Mouse (Mus musculus) left cerebral cortex, postnatal 25 days (tissue): ENCODE data around the gene Btg3. TPM values are rescaled to one million over a fixed set of nuclear protein-coding genes. Genes with fewer than 3 reads are reported as not detected.
"Not testable (repeated sequence)": the region's sequence is repeated elsewhere in the genome, so short reads cannot be mapped to it uniquely, and the experiment has no call there.

Experiments used
- DNase-seq, 2 experiments: peaks; one replicate each; pipeline ENCODE4 v3.0.0; 2022; ENCODE audit warnings: low spot score in 2 of 2, mixed read lengths in 1 of 2
- intact Hi-C: fragments of 180-260 bp; cut with DNase I; formaldehyde crosslinking; loops from one replicate; pipeline ENCODE4 v1.15.1; 2025
- total RNA-seq, 2 experiments: library from RNA; stranded (reverse); gene quantifications; 2 replicates each; pipeline ENCODE4 v1.2.3; 2021

Btg3 gene
- total RNA-seq, result 10 to 100 TPM; 13.3 to 16.3 TPM

- DNase-seq, result peak; percentile 68 to 80
- intact Hi-C loops, result loop anchor here (2.0 kb wide), 1 partner anchor 50 kb away; no protein-coding TSS in a partner anchor
Measured at GRCm38 (mm10) chr16:78376745-78377570, at the start of gene Btg3. Gene Btg3 (minus strand): TSS chr16:78377192.

- peak in 1 of 2 experiments; percentile 21 for DNase-seq
- intact Hi-C loops, result no loop called here
Measured at GRCm38 (mm10) chr16:78417733-78418132, 40.7 kb upstream of the Btg3 start.

DNA sequence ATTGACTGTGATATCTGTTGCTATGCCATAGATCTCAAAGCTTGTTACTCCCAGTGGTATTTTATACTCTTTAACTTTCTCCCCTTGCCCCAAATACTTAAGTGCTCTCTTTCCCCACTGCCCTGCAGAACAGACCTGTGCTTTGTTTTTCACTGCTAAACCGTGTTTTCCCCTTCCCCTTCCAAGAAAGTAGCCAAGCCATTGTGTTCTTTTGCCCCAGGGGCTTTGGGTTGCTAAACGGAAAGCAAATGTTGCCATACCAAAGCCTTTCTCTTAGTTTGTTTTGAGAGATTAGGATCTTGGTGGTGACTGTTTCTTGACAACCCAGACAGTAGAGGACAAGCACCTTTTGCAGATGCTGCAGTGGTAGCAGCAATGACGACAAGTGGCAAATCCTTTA is 39.5 kb upstream of the Btg3 start:
- intact Hi-C loops, result no loop called here
- DNase-seq, result no peak

- intact Hi-C loops, result no loop called here
Measured at GRCm38 (mm10) chr16:78409991-78410390, 33.0 kb upstream of the Btg3 start.

DNA sequence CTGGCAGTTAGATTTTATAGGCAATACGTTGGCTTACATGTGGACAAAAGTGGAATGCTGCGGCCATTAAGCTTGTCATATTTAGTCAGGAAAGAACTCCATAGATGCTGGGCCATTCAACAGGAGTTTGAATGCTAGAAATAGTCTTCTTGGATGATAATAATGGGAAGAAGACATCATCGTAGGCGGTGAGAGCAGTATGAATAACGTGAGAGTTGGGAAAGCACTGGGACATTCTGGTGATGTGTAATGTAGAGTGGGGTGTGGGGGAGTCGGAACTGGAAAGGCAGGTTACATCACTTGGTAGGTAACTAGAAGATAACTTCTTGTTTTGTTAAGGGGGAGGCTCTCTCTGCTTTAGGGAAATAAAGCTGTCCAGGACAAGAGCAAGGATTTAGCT is 30.9 kb upstream of the Btg3 start:
- intact Hi-C loops, result no loop called here
- DNase-seq, result peak in 1 of 2 experiments; percentile 12

More at GRCm38 (mm10) chr16:78409991-78410390, 33.0 kb upstream of the Btg3 start:
- no peak for DNase-seq

DNA sequence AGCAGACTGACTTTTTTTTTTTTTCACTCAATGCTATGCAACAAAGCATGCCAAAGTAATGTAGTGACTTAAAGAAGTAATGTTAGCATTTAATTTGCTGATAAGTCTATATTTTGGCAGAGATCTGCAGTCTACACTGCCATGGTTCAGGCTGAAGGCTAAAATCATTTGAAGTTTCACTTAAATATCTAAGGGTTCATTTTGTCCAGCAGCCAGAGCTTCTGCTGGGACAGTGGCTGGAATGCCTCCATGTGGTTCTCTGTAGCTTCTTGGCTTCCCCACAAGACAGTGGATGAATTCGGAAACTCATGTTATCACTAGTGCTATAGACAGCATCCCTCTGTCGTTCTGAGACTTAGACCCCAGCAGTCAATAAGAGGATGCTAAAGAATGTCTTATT is 29.7 kb upstream of the Btg3 start:
- intact Hi-C loops, result no loop called here

DNA sequence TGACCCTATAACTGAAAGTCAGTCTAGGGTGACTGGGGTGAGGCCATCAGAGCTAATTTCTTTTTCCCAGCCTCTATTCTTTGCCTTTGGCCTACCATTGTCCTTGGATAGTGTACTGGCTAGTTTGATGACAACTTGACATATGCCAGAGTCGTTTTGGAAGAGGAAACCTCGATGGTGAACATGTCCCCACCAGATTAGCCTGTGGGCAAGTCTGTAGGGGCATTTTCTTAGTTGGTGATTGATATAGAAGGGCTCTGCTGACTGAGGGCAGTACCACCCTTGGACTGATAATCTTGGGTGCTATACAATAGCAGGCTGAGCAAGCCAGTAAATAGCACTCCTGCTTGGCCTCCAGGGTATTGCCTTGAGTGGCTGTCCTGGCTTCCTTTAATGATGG is 25.3 kb upstream of the Btg3 start:
- DNase-seq, result no peak
- intact Hi-C loops, result no loop called here

More for the DNA sequence above, 29.7 kb upstream of the Btg3 start:
- DNase-seq, result no peak

GRCm38 (mm10) chr16:78399423-78399822 is 22.4 kb upstream of the Btg3 start:
- no peak for DNase-seq
- intact Hi-C loops, result no loop called here

GRCm38 (mm10) chr16:78398734-78399133 is 21.7 kb upstream of the Btg3 start:
- DNase-seq, result no peak

DNA sequence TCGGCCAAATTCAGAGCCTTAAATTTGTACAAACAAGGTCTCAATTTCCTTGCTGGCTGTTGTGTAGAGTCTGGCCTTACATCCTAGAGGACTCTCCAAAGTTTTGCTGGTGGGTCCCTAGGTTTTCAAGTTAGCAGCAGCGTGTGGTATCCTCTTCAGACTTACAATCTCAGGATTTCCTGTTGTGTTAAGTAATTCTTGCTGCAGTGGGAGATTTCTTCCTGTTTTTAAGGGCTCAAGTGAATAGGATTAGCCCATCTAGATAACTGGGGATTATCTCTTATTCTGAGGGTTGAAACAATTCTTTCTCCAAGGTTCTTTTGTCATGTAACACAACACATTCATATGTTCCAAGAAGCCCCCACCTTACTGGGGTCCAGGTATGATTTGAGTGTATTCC is 14.4 kb upstream of the Btg3 start:
- DNase-seq, result no peak
- intact Hi-C loops, result no loop called here

More at GRCm38 (mm10) chr16:78398734-78399133, 21.7 kb upstream of the Btg3 start:
- intact Hi-C loops, result no loop called here

- no peak for DNase-seq
- intact Hi-C loops, result no loop called here
Measured at GRCm38 (mm10) chr16:78389986-78390385, 13.0 kb upstream of the Btg3 start.

- no peak for DNase-seq
Measured at GRCm38 (mm10) chr16:78389122-78389521, 12.1 kb upstream of the Btg3 start.

GRCm38 (mm10) chr16:78378493-78378892 is 1.5 kb upstream of the Btg3 start:
- intact Hi-C loops, result no loop called here
- DNase-seq, result no peak

More at GRCm38 (mm10) chr16:78389122-78389521, 12.1 kb upstream of the Btg3 start:
- intact Hi-C loops, result no loop called here

GRCm38 (mm10) chr16:78375821-78376691 is 936 bp downstream of the Btg3 start:
- intact Hi-C loops, result loop anchor here (2.0 kb wide), 1 partner anchor 51 kb away; no protein-coding TSS in a partner anchor
- DNase-seq, result peak; percentile 29 to 31

DNA sequence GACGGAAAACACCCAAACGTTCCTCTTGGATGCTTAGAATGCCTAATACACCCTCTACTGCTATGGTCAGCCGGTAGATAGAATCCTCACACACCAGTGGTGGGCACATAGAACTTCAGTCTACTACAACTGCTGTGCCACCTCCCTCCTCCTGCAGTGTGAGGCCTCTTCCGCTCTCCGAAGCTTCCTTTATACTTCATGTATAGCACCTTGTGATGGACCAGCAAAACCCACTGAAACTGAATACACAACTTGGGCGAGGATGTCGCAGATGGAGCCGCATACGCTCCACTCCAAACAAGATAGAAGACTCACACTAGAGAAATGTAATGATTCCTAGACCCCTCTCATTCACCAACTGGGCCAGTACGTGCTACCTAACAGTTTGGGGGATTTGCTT is 1.8 kb downstream of the Btg3 start:
- intact Hi-C loops, result no loop called here
- peak; percentile 7 to 9 for DNase-seq

GRCm38 (mm10) chr16:78373743-78374142 is 3.2 kb downstream of the Btg3 start:
- no peak for DNase-seq
- intact Hi-C loops, result no loop called here

- intact Hi-C loops, result no loop called here
- no peak for DNase-seq
Measured at GRCm38 (mm10) chr16:78372786-78373185, 4.2 kb downstream of the Btg3 start.

DNA sequence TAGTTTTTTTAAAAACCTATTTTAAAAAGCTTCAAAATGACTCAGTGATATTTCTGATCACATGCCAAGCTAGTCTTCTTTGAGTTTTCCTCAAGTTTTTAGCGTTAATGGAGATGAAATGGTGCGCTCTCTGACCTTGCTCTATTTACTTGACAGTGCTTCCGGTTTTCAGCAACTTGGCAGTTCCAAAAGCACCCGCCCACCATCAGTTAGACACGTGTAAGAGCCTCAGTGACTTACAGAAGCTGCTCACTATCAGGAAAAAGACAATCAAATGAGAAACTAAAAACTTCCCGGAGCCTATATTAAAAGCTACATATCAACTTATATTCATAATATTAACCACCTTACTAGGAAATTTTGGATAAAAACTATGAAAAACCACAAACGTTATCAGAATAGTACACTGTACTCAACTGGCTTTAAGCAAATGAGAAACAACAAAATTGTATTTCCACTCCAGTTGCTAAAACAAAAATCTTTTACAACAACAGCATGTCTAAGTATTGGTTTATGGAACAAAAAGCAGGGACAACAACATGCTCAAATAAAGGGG is 5.4 kb downstream of the Btg3 start:
- intact Hi-C loops, result no loop called here
- peak in 1 of 2 experiments; percentile 9 for DNase-seq

GRCm38 (mm10) chr16:78364554-78364953 is 12.4 kb downstream of the Btg3 start:
- intact Hi-C loops, result loop anchor here (5.0 kb wide), 1 partner anchor 167 kb away; no protein-coding TSS in a partner anchor
- not testable (repeated sequence) for DNase-seq

DNA sequence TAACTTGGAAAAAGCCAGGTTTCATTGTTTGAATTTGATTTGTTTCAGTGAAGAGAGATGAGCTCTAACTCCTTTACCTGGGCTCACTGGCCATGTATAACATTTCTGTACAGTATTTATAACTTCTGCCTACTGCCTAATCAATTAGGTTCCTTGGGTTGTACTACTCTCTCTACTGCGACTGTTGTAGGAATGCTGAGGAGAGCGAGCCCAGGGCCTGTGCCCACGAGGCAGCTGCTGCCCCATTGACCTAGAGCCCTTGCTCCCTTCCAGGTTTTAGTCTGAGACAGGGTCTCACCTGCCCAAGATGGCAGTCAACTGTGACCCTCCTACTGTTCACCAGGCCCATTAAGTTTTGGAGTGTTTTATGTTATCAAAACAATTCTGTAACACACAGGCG is 15.5 kb downstream of the Btg3 start:
- intact Hi-C loops, result loop anchor here (5.0 kb wide), 1 partner anchor 164 kb away; no protein-coding TSS in a partner anchor
- no peak for DNase-seq
